Mouse (Mus musculus): ENCODE results near the gene Morn4.
"Not testable (repeated sequence)": the region's sequence is repeated elsewhere in the genome, so short reads cannot be mapped to it uniquely, and the experiment has no call there.

Gene Morn4

DNA sequence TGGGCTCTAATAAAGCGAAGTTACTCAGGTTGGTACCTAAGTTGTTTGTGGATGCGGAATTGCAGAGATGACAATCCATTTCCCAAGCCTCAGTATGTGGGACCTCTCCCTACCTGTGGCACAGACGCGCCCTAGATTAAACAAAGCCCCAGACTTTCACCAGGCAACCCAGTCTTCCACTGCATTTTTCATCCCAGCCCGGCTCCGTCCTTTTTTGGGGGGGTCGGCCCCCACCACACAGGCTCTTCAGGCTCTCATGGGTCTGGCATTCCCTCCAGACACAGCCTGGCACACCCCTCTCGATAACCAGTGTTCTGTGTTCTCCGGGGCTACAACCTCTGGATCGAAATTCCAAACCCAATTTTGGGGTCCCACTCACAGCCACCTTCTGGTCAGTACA lies 467 bp downstream of the Morn4 start:
- DNase-seq (ENCODE audit: low spot score): no peak

DNA sequence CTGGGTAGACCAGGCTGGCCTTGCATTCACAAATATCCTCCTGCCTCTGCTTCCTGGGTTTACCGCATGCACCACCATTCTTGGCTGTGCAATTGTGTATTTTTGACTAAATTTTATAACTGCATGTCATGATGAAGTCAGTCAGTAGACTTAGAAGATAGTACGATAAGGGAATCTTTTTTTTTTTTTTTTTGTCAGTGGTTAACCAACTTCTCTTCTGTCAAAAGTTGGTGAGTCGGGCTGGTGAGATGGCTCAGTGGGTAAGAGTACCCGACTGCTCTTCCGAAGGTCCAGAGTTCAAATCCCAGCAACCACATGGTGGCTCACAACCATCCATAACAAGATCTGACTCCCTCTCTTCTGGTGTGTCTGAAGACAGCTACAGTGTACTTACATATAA lies 4.5 kb downstream of the Morn4 start:
- DNase-seq (ENCODE audit: low spot score): not testable (repeated sequence)

DNA sequence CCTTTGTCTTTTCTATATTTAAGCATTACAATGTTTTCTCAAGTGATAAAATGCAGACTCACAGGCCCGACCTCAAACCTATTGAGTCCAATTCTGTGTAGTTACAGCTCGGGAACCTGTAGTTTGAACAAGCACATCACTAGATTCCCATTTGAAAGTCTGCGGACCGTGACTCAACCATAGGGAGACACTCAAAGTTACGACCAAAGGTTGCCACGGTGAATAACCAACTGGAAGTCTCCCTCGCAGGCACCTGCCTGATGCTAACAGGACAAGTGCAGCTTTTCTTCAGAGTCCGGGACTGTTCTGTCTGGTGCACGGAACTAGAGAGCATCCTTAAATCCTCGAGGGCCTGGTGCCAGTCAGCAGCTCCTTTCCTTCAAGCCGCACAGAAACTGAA lies 5.7 kb downstream of the Morn4 start:
- no peak for DNase-seq (ENCODE audit: low spot score)

DNA sequence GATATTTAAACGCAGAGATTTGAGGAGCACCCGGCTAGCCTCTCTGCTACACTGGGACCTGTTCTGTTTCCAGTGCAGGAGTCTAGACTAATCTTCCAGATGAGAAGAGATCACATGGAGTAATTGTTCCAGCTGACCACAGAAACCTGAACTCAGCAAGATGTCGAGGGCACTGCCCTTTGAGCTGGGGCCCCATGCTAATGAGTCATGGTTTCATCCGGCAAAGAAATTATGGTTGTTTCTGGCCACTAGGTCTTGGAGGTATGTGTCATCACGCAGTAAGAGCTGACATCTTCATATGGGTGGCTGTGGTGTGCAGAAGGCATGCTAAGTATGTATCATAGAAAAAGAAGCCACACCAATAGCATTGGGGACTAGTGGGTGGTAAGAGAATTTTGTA lies 6.2 kb downstream of the Morn4 start:
- DNase-seq (ENCODE audit: low spot score): no peak

DNA sequence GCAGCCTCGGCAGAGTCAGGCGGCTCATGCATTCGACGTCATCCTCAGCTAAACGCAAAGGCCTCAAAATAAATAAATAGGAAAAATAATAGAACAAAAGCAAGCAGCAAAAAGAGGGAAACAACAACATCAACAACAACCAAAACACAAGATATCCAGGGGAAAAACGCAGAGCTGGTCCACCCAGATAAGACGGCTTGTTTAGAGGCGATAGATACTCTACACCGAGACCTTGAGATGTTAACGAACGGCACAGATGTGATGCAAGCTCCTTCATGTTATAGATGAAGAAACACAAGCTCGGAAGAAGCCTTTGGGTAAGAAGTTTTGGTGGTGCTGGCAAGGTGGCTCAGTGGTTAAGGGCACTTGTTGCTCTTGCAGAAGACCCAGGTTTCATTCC lies 7.2 kb downstream of the Morn4 start:
- DNase-seq (ENCODE audit: low spot score): no peak

DNA sequence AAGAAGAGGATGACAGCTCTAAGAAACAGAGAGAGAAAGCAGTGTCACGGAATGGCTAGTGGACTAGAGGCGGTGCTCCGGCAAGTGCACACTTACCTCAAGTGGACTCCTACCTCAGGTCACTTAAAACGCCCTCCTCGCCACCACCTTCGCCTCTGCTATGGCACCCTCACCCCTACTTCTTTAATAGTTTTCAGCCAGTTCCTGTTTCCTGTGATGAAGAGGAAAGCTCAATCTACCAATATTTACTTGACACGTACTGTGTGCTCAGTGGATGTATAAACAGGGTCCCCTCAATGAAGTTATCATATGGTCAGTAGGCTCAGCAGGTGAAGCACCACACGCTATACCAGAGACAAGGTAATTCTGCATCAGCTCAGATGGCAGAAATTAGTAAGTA lies 7.6 kb downstream of the Morn4 start:
- DNase-seq (ENCODE audit: low spot score): no peak

DNA sequence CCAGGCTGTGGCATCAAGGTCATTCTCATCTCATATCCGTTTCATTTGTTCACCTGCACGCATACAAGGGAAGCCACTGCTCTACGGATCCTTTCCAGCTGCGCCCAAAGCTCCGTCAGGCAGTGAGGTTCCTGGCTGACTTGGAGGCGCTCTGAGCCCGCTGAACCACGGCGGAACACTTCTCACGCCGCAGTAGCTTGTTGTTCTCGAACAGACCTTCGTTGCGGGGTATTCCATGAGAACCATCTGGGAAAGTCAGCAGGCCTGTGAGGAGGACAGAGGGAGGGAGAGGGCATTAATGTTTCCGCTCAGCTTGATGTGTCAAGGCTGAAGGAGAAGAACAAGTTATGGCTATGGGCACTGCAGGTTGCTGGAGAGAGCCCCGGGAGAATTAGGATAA lies 10.2 kb downstream of the Morn4 start:
- no peak for DNase-seq (ENCODE audit: low spot score)

DNA sequence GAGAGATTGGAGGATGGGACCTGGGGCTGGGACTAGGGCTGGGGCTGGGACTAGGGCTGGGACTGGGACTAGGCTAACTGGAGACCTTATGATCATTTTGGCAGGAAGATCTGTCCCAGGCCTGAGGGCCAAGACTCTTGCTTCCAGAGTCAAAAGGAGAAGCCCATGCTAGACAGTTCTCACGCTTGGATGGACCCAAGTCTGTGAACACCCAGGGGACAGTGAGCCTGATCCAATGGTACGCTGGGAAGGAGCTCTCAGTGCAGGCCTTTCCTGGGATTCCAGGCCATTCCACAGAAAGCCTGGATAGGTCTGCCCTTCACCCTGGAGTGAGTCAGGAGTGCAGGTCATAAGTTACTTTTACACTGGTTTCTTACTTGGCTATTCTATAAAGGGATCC lies 11.1 kb downstream of the Morn4 start:
- no peak for DNase-seq (ENCODE audit: low spot score)

DNA sequence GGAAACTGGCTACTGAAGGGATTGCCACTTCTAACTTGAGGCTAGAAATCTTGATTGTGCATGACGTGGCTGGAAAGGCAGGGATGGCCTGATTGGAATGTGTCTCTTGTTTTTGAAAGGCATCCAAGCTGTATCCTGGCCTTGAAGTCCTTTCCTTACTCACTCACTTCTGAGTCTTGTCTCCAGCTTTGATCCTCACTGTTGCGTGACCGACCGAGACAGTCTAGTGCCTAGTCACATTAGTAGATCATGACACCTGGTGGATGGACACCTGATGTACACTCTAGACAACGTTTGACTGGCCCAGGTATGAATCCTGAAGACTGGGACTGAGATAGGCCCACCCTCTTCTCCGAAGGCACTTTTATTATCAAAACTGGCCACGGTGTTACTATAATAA lies 13.4 kb downstream of the Morn4 start:
- DNase-seq (ENCODE audit: low spot score): no peak

DNA sequence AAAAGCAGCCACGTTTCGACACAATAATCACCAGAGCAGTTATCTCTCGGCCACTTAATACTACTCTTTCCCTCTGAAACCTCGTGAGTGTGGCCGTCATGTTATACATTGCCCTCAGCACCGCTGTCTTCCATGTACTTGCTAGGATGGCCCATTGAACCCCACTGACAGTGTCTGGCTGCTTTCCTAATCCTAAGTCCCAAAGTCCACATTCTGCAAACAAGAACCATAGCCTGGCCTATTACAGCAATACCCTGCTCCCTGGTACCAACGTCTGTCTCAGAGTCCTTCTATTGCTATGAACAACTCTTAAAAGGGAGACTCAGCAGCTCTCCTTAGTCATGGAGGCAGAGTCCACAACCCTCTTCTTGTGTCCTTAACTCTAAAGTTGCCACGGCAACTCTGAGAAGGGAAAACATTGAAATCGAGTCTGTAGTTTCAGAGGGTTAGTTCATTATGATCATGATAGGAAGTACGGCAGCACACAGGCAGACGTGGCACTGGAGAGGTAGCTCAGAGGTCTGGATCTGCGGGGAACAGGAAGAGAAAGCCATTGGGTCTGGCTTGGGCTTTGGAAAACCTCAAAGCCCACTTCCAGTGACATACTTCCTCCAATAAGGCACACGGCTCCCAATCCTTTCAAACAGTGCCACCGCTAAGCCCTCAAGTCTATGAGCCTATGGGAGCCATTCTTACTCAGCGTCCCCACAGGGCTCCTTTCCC lies 14.1 kb downstream of the Morn4 start:
- no peak for DNase-seq (ENCODE audit: low spot score)

DNA sequence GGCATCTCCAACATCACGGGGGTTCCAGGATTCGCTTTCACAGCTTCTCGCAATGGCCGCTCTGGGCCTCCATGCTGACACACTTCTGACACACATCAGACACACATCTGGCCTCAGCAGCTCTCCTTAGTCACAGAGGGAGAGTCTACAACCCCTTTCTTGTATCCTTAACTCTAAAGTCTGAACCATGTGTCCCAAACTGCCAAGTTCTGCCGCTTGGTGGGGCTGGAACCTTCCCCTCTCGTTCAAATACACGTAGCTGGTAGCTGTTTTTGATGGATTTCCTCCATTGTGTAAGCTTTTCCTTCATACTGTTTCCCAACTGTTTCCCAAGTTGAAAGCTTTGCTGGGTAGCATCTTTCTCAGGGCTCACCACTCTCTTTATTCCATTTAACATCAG lies 14.9 kb downstream of the Morn4 start:
- DNase-seq (ENCODE audit: low spot score): no peak

DNA sequence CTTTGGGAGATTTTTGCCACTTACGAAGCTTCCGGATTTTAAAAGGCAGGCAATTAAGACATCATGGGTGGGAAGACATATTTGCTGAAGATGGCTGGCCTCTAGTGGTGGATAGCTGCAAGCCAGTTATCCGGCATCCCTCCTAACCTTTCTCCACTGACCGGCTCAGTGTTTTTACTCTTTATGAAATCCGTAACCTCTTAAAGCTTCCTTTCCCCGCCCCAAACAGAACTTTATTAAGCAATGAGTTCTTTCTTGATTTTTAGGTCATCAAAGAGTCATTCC lies 17.0 kb downstream of the Morn4 start:
- no peak for DNase-seq (ENCODE audit: low spot score)

DNA sequence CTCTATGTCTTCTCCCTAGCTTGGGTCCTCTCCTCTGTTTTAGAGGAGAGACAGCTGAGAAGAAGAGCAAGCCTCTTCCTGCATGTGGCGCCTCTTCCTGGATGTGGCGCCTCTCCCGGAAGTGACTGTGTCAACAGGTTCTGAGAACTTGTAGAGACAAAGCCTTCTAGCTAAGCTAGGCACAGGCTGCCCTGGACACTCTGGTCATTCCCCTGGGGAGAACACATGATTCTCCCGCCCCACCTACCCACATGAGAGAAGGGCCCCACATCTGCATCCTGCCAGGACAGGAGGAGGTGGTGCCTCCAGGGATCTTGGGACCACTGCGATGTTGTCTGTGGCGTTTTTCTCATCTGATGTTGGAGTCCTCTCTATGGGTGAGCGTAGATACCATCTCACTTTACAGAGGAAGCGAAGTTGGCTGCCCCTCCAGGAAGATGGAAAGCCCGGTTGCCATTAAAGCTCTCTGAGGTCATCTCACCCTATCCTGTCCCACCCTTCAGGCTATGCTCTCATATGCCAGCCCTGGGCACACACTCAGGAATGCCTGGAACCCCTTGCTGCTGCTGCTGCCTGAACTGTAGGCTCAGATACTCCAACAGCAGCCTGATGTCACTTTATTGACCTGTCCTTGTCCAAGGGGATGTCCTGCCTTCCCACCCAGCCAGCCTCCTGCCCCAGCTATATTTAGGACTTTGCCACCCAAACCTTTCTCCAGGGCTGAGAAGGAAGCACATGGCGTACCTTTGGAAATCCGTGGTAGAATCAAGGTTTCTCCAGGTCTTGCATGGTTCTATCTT lies 17.5 kb downstream of the Morn4 start:
- DNase-seq (ENCODE audit: low spot score): no peak

DNA sequence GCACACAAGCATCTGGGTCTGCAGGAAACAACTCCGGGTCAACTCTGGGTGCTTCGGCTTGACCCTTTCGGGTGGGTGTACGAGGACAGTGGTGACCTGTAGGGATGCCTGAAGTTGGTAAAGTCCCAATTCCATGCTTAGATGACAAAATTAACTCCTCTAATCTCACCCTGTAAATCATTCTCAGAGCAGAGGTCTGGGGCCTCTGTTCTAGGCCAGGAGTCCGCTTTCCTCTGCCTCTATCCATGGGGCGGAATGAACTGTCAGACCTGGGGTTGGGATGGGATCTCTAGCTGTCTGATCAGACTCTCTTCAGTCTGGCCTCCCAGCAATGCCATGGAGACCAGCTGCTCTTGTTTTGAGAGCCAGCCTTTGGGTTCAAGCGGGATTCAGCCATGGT lies 24.7 kb downstream of the Morn4 start:
- no peak for DNase-seq (ENCODE audit: low spot score)

DNA sequence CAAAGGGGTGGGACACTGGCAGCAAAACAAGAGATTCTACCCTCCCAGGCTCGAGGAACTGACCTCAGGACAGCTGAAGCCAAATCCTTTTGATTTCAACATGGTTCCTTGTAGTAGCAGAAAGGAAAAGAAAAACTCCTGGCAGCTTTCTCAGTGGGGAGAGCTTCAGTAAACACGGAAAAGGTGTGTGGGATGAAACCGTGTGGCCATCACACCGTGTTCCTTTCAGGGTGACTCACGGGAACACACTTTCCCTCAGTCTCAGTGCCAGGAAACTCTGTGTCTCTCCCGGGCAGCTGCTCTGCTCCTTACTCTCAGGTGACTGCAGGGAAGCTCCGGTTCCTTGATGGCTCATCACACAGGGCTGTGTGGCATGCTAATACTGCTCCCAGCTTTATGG lies 27.7 kb downstream of the Morn4 start:
- DNase-seq (ENCODE audit: low spot score): no peak

DNA sequence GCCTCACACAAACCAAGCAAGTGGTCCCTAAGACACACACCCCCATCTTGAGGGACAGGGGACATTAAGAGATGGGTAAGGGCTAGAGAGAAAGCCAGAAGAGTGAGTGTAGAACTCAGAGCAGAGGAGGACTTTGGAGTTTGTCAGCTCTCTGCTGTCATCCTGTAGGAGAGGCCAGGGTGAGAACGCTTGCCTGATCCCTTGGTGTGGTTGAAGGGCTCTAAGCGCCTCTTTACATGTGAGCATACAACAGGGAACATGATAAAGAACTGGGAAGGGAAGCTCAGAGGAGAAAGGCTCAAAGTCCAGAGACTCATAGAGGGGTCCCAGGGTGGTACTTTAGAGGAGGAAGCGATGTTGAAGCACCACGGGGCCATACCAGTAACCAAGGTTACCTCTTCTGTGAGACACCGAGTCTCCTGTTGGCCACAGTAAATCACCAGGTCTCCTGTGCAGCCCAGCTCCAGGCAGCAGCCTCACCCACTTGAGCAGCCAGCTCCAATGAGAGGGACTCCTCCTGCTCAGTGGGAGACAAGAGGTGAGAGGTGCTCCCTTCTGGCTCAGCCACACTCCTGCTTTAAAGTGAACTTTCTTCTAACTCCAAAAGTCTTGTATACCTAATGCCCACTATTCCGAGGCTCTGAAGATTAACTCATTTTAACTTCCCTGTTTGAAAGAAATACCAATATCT lies 29.3 kb downstream of the Morn4 start:
- no peak for DNase-seq (ENCODE audit: low spot score)

DNA sequence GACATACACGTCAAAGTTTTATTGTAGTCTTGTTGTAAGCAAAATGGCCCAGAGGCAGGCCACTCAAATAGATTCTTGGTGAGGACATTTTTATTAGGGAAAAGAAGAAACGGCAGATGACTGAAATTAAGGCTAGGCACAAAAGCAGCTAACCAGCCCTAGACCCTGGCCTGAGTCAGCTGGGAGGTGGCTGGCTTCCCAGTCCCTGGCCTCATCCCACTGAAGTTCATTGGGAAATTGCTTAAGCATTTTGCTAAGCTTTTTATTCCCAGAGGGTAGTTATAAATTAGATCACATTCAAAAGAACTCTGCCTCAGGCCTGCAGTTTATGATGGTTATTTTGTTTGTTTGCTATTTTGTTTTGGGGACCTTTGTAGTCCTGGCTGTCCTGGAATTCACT lies 30.3 kb downstream of the Morn4 start:
- DNase-seq (ENCODE audit: low spot score): peak; percentile 36

DNA sequence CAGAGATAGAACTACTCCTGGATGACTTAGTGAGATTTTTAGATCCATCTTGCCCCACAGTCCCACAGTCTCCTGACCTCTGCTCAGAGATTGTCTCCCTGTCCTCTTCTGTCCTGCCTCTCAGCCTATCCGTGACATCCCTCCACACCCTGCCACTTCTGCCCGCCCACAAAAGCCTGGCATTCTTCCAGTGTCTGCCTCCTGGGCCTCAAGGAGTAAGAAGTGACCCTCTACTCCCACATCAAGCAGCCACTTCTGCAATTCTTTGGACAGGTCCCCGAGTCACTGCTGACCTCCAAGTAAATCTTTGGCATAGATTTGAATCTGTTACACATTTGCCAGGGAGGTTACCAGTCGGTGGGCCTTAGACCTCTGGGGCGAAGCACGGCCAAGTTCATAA lies 31.9 kb downstream of the Morn4 start:
- no peak for DNase-seq (ENCODE audit: low spot score)

DNA sequence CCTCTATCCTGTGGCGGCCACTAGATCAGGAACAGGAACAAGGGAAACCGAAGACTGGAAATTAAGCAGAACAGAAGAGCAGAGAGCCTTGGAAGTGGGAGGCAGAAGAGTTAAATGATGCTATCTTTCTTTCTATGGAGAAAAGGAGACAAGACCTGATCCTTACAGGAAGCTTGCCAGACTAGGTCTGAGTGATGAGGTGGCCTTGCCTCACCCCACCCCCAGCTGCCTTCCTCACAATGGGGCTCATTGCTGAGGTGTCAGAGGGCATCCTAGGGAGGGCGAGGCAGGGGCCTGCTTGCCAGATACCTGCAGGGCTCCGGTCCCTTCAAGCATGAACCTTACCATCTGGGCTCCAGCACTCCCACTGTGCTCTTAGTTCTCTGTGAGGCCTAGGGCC lies 34.2 kb downstream of the Morn4 start, which contains the start of gene 4933411K16Rik:
Gene 4933411K16Rik (plus strand): TSS at position 301 of the 400 bp plus-strand sequence.
- DNase-seq (ENCODE audit: low spot score): no peak

DNA sequence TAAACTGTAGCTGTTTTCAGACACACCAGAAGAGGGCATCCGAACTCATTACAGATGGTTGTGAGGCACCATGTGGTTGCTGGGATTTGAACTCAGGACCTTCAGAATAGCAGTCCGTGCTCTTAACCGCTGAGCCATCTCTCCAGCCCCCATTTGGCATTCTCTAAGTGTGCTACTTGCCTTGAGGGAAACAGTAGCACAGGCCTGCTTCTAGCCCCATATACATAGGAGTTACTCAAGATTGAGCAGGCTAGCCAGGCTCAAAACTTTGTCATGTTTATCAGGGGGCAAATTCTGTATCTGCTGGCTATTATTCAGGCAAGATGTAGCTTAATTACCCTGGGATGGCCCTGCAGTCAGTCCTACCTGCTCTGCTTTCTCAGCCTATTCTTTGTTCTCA lies 34.8 kb downstream of the Morn4 start:
- no peak for DNase-seq (ENCODE audit: low spot score)

DNA sequence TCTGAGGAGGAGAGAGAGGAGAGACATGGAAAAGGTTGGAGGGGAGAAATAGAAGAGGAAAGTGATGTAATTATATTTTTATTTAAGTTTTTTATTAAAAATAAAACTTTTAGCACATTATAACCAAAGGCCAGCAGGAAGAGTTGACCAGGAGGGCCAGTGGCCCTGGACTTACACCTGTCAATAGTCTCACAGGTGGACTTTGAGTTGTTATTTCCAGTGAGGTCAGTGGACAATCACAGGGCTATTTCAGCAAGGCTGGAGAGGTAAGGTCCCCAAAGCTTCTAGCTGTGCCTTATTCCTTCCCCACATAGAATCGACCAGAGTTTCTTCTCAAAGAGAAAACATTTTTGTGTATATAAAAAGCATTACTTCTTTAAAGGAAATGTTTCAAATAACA lies 35.9 kb downstream of the Morn4 start:
- no peak for DNase-seq (ENCODE audit: low spot score)

DNA sequence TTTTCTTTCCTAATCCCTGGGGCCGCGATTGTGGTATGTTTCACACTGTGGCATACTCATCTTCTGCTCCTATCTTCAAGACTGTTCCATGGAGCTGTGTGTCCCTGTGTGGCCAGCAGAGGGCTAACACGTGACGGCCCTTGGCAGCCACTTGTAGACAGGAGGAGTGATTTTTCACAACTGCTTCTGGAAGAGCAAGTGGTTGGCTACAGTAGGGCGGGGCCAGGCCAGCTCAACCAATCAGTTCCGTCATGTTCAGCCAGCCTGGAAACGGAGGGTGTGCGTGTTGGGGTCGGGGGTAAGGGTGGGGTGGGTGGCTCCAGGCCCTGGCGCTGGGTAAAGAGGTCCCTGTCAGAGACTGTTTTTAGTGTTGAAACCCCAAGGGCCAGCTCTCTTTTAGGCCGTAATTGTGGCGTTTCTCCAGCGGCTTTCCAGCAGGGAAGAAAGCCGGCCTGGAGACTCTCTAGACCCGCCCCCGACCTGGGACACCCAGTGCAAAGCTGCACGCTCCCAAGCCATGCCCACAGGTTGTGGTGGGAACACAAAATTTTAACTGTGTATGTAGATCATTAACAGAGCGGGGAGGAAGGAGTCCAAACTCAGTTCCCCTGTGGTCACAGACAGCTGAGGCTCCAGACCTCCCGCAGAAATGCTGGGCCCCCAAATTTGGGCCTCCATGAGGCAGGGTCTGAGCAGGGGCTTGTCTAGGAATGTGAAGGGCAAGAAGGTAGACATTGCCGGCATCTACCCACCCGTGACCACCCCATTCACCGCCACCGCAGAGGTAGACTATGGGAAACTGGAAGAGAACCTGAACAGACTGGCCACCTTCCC lies 40.7 kb downstream of the Morn4 start, which contains the start of gene Hoga1:
Gene Hoga1 (plus strand): TSS at position 342 of the 834 bp plus-strand sequence.
- no peak for DNase-seq (ENCODE audit: low spot score)

All from ovary, postnatal 10 days (tissue).